22 mouse cellular contexts compared by ENCODE assay signal in the genomic region with DNA sequence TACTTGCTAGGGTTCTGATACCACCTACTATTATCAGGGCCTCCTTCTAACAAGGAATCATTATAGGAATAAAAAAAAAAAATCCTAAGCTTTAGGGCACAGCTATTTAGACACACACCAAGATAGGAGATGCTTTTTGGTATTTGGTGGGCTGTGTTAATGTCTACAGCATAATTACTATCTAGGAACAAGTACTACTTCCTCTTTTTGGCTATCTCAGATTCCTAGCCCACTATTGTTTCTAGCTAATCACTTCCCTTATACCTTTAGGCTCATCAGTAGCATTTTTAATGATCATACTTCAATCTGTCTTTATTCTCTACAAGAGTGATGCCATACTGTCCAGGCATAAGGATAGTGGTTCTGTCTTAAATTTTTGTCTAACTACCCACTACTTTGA.
A peak's percentile ranks its signal among the peaks of the same experiment; 100 is the strongest.
DNase-seq lines count a peak whose midpoint lies in the region; ATAC-seq and TF ChIP-seq lines count a peak whose summit lies in the region.
"Had no signal": no experiment of that assay in that cellular context is flagged by ENCODE, and none has a peak within 500 bp of the region (broad histone marks: within the 10 kb centered on the region; RNA-seq: fewer than 3 reads in every experiment).

No protein-coding gene starts in this region.

- no peak for TF ChIP-seq CTCF in left cerebral cortex, adult 2 months (IDR thresholded peaks at IDR 0.05)

- peak overlapping the region; percentile 51 for H3K27ac ChIP-seq in left cerebral cortex, adult 2 months
- H3K27ac ChIP-seq: embryonic facial prominence, embryonic 10.5 days; embryonic facial prominence, embryonic 12.5 days; forebrain, embryonic 13.5 days; forebrain, embryonic 15.5 days had no signal

- DNase-seq in left cerebral cortex, adult 2 months (ENCODE audit: extremely low spot score in 1 of 2, low spot score in 2 of 2) = no peak
- no peak for DNase-seq in left cerebral cortex, adult 11 months (ENCODE audit: low spot score)
- DNase-seq in neural tube, embryonic 10.5 days (ENCODE audit: extremely low spot score, low spot score) = no peak
- no peak for DNase-seq in urinary bladder, postnatal 14 days (ENCODE audit: low spot score)
- no peak for DNase-seq in kidney, postnatal 10 days
- DNase-seq: adrenal gland, adult 2 months; adrenal gland, postnatal 10 days; adrenal gland, postnatal 25 days; B cell, adult 2 months; cerebellum, adult 11 months; cerebellum, adult 18-20 months; cerebellum, adult 8-10 months; cerebellum, adult 9-11 months; cerebellum, postnatal 14 days; cerebellum, postnatal 36 days had no signal

- intact Hi-C loops in left cerebral cortex, adult 2 months (cut with DNase I) = loop anchor here (10.0 kb wide), 1 partner anchor 1289 kb away; no protein-coding TSS in a partner anchor

- peak; percentile 68 for ATAC-seq in granulocyte monocyte progenitor cell, adult 5-6 weeks (replicated peaks; ENCODE audit: poor library complexity, severe bottlenecking)
- ATAC-seq in megakaryocyte progenitor cell, adult 5-6 weeks (replicated peaks; ENCODE audit: poor library complexity) = peak; percentile 77
- ATAC-seq: CD4-positive, CD25-positive, alpha-beta regulatory T cell, adult 4 months; forebrain, embryonic 13.5 days had no signal

- H3K4me3 ChIP-seq in left cerebral cortex, adult 2 months = no peak overlapping the region
- H3K4me3 ChIP-seq: embryonic facial prominence, embryonic 10.5 days; embryonic facial prominence, embryonic 12.5 days; forebrain, embryonic 13.5 days; forebrain, embryonic 15.5 days had no signal
